Mouse (Mus musculus): ENCODE measurements at regions not wholly inside any gene's neighbourhood (a gene's known extent, or its start where the extent isn't known, plus 50 kb on each side); places are given as distances from the start of the nearest gene placed in this dataset.
"Not testable (repeated sequence)": the region's sequence is repeated elsewhere in the genome, so short reads cannot be mapped to it uniquely, and the experiment has no call there.

GRCm38 (mm10) chr1:7671566-7671965, 2863.9 kb downstream of the Gm37988 start:
- DNase-seq (ENCODE audit: low spot score), result no peak
- H3K27ac ChIP-seq (replicated peaks), result no peak overlapping the region
- ATAC-seq (ENCODE audit: low FRiP score, low TSS enrichment), result no peak

GRCm38 (mm10) chr1:7709206-7709605, 2901.5 kb downstream of the Gm37988 start:
- not testable (repeated sequence) for H3K4me3 ChIP-seq (ENCODE audit: low read depth, low read length); ATAC-seq (ENCODE audit: low FRiP score, low TSS enrichment)

More at GRCm38 (mm10) chr1:7671566-7671965, 2863.9 kb downstream of the Gm37988 start:
- H3K4me2 ChIP-seq (replicated peaks; ENCODE audit: low read depth), result no peak overlapping the region
- no peak overlapping the region for H3K4me3 ChIP-seq (ENCODE audit: low read depth, low read length)
- no peak overlapping the region for H3K9ac ChIP-seq (ENCODE audit: low read length)
- no peaks in the 10 kb centered on the region for H3K36me3 ChIP-seq (ENCODE audit: control insufficient read depth, insufficient read depth, low read length)
- TF ChIP-seq EP300 (optimal IDR thresholded peaks at IDR 0.05), result no peak
- no peak for TF ChIP-seq CTCF (IDR thresholded peaks at IDR 0.05; ENCODE audit: low read depth)
- H3K9me3 ChIP-seq (ENCODE audit: control insufficient read depth, low read length), result no peaks in the 10 kb centered on the region
- H3K4me1 ChIP-seq (replicated peaks; ENCODE audit: control insufficient read depth, insufficient read depth), result no peaks in the 10 kb centered on the region
- no peaks in the 10 kb centered on the region for H3K27me3 ChIP-seq (ENCODE audit: control insufficient read depth, insufficient read depth, low read length)

GRCm38 (mm10) chr1:7732725-7733124, 2925.0 kb downstream of the Gm37988 start:
- DNase-seq (ENCODE audit: low spot score), result no peak
- no peak for TF ChIP-seq EP300 (optimal IDR thresholded peaks at IDR 0.05)
- no peak for TF ChIP-seq CTCF (IDR thresholded peaks at IDR 0.05; ENCODE audit: low read depth)
- Histone ChIP-seq H3K4me2 (replicated peaks; ENCODE audit: low read depth) (no peak overlapping the region), H3K27me3 (ENCODE audit: control insufficient read depth, insufficient read depth, low read length) (no peaks in the 10 kb centered on the region), H3K4me1 (replicated peaks; ENCODE audit: control insufficient read depth, insufficient read depth) (no peaks in the 10 kb centered on the region), H3K9me3 (ENCODE audit: control insufficient read depth, low read length) (no peaks in the 10 kb centered on the region), H3K36me3 (ENCODE audit: control insufficient read depth, insufficient read depth, low read length) (no peaks in the 10 kb centered on the region), H3K27ac (replicated peaks) (no peak overlapping the region), H3K9ac (ENCODE audit: low read length) (no peak overlapping the region), H3K4me3 (ENCODE audit: low read depth, low read length) (no peak overlapping the region)
- no peak for ATAC-seq (ENCODE audit: low FRiP score, low TSS enrichment)
- 71% methylated on average over 1 of the region's 1 CpGs for WGBS

More at GRCm38 (mm10) chr1:7709206-7709605, 2901.5 kb downstream of the Gm37988 start:
- H3K4me1 ChIP-seq (replicated peaks; ENCODE audit: control insufficient read depth, insufficient read depth); H3K9ac ChIP-seq (ENCODE audit: low read length); DNase-seq (ENCODE audit: low spot score); H3K9me3 ChIP-seq (ENCODE audit: control insufficient read depth, low read length); H3K27me3 ChIP-seq (ENCODE audit: control insufficient read depth, insufficient read depth, low read length); H3K36me3 ChIP-seq (ENCODE audit: control insufficient read depth, insufficient read depth, low read length); H3K4me2 ChIP-seq (replicated peaks; ENCODE audit: low read depth); H3K27ac ChIP-seq (replicated peaks): not testable (repeated sequence)
- 88% methylated on average over 6 of the region's 6 CpGs for WGBS

GRCm38 (mm10) chr1:7737331-7737730, 2929.6 kb downstream of the Gm37988 start:
- no peaks in the 10 kb centered on the region for H3K4me1 ChIP-seq (replicated peaks; ENCODE audit: control insufficient read depth, insufficient read depth)
- 80% methylated on average over 4 of the region's 4 CpGs for WGBS
- DNase-seq (ENCODE audit: low spot score), result no peak

GRCm38 (mm10) chr1:7745887-7746286, 2938.2 kb downstream of the Gm37988 start:
- Histone ChIP-seq H3K27me3 (ENCODE audit: control insufficient read depth, insufficient read depth, low read length) (no peaks in the 10 kb centered on the region), H3K4me1 (replicated peaks; ENCODE audit: control insufficient read depth, insufficient read depth) (no peaks in the 10 kb centered on the region), H3K36me3 (ENCODE audit: control insufficient read depth, insufficient read depth, low read length) (no peaks in the 10 kb centered on the region), H3K27ac (replicated peaks) (no peak overlapping the region), H3K9me3 (ENCODE audit: control insufficient read depth, low read length) (no peaks in the 10 kb centered on the region), H3K4me3 (ENCODE audit: low read depth, low read length) (no peak overlapping the region), H3K9ac (ENCODE audit: low read length) (no peak overlapping the region), H3K4me2 (replicated peaks; ENCODE audit: low read depth) (no peak overlapping the region)
- 66% methylated on average over 5 of the region's 5 CpGs for WGBS
- no peak for TF ChIP-seq EP300 (optimal IDR thresholded peaks at IDR 0.05)
- TF ChIP-seq CTCF (IDR thresholded peaks at IDR 0.05; ENCODE audit: low read depth), result no peak
- DNase-seq (ENCODE audit: low spot score), result no peak
- ATAC-seq (ENCODE audit: low FRiP score, low TSS enrichment), result no peak

More at GRCm38 (mm10) chr1:7737331-7737730, 2929.6 kb downstream of the Gm37988 start:
- Histone ChIP-seq H3K4me2 (replicated peaks; ENCODE audit: low read depth) (no peak overlapping the region), H3K9ac (ENCODE audit: low read length) (no peak overlapping the region), H3K4me3 (ENCODE audit: low read depth, low read length) (no peak overlapping the region), H3K27ac (replicated peaks) (no peak overlapping the region), H3K27me3 (ENCODE audit: control insufficient read depth, insufficient read depth, low read length) (no peaks in the 10 kb centered on the region), H3K9me3 (ENCODE audit: control insufficient read depth, low read length) (no peaks in the 10 kb centered on the region), H3K36me3 (ENCODE audit: control insufficient read depth, insufficient read depth, low read length) (no peaks in the 10 kb centered on the region)
- TF ChIP-seq EP300 (optimal IDR thresholded peaks at IDR 0.05) (no peak), CTCF (IDR thresholded peaks at IDR 0.05; ENCODE audit: low read depth) (no peak)
- no peak for ATAC-seq (ENCODE audit: low FRiP score, low TSS enrichment)

- WGBS, result 22% methylated on average over 1 of the region's 1 CpGs
- Histone ChIP-seq H3K36me3 (ENCODE audit: control insufficient read depth, insufficient read depth, low read length) (no peaks in the 10 kb centered on the region), H3K27ac (replicated peaks) (no peak overlapping the region), H3K4me2 (replicated peaks; ENCODE audit: low read depth) (no peak overlapping the region), H3K9ac (ENCODE audit: low read length) (no peak overlapping the region), H3K4me3 (ENCODE audit: low read depth, low read length) (no peak overlapping the region), H3K27me3 (ENCODE audit: control insufficient read depth, insufficient read depth, low read length) (no peaks in the 10 kb centered on the region), H3K4me1 (replicated peaks; ENCODE audit: control insufficient read depth, insufficient read depth) (no peaks in the 10 kb centered on the region), H3K9me3 (ENCODE audit: control insufficient read depth, low read length) (no peaks in the 10 kb centered on the region)
- TF ChIP-seq CTCF (IDR thresholded peaks at IDR 0.05; ENCODE audit: low read depth) (no peak), EP300 (optimal IDR thresholded peaks at IDR 0.05) (no peak)
- no peak for DNase-seq (ENCODE audit: low spot score)
- ATAC-seq (ENCODE audit: low FRiP score, low TSS enrichment), result no peak
Observed at GRCm38 (mm10) chr1:7776720-7777119, 2969.0 kb downstream of the Gm37988 start.
